Mouse (Mus musculus) left cerebral cortex, adult 18-20 months (tissue): ENCODE data around the gene Csmd2. TPM values are rescaled to one million over a fixed set of nuclear protein-coding genes. Genes with fewer than 3 reads are reported as not detected.

Experiments used
- DNase-seq, 2 experiments: peaks; one replicate each; pipeline ENCODE4 v3.0.0; 2021 to 2022; ENCODE audit warnings: low spot score in 2 of 2, mixed read lengths in 1 of 2
- total RNA-seq, 2 experiments: library from RNA; stranded (reverse); gene quantifications; 2 replicates each; pipeline ENCODE4 v1.2.3; 2021

Csmd2 gene
- total RNA-seq, 2 experiments from 2014 or later = 42.9 to 48.6 TPM

DNA sequence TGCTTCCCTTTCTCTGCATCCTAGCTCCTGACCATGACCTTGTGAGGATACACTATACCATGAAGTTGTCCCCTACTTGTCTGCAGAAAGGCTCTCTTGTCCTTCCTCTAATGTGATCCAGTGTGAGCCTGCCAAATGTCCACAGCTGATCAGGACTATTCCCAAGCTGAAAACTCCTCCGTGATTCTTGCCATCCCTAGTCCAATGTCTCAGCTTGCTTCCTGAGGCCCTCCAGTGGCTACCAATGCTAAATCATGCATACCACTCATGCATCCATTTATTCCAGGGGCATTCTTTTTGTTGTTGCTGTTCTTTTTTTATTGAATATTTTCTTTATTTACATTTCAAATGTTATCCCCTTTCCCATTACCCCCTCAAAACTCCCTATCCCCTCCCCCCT, 251.5 kb downstream of the Csmd2 start:
- no peak for DNase-seq

DNA sequence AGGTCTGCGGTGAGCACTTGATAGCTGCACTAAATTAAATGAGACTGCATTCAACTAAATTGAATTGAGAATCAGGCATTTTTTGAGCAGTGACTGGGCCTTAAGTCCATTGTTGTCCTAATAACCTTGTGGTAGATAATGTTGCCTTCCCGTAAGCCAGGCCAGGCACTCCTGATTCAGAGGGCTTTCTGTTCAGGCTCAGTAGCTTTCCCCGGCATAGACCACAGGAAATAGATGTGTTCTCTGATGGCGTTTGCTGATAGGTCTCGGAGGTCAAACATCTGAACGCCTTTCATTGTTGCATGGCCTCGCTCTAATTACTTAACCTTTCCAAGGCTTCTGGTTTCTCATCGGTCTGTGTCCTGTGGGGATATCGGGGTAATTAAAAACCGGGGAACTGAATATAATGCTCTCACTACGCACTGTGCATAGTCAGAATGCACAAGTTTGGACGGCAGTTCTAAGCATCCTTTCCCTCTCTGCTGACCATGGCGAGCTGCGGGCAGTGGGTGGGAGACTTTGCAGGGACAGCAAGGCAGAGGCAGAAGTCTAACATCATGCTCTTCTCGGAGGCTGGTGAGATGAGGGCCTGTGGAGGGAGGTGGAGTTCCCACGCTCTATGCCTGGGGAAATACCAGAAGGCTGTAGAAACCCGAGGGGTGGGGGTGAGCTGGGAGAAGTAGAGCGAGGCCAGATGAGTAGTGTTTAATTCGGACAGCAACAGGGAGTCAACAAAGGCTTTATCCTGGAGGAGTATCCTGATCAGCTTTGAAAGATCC, 253.6 kb downstream of the Csmd2 start:
- DNase-seq = peak in 1 of 2 experiments; percentile 37

DNA sequence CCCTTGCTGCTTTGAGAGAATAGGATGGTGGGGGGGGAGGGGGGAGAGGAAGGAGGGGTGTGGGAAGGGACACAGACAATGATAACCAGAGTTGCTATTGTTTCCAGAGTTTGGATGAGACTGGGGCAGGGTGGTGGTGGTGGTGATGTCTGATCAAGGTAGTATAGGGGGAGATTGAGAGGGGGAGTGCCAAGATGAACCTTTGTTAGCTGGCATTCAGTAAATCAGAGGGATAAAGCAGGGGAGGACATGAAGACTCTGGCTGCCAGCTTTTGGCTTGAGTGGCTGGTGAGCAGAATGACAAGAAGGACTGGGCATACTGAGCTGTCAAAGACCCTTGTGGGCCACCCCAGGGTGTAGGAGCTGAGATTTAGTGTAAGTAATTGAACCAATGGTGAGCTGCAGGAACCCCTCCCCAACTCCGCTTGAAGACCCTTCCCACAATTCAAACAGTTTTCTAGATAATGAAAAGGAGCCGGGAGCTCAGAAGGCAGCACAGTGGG, 254.2 kb downstream of the Csmd2 start:
- DNase-seq = no peak

DNA sequence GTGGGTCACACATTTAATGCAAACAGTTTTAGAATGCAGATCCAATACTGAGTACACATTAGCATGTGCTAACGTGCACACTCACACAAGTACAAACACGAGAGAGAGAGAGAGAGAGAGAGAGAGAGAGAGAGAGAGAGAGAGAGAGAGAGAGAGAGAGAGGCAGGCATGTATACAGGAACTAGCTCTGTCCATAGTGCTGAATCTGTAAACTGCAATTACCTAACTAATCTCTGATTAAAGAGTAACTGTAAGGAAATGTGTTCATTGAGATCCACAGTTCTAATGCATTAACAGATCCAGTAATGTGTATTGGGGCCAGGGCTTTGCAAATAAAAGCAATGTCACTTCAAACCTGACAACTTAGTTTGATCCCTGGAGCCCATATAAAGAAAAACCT, 257.5 kb downstream of the Csmd2 start:
- DNase-seq = no peak

DNA sequence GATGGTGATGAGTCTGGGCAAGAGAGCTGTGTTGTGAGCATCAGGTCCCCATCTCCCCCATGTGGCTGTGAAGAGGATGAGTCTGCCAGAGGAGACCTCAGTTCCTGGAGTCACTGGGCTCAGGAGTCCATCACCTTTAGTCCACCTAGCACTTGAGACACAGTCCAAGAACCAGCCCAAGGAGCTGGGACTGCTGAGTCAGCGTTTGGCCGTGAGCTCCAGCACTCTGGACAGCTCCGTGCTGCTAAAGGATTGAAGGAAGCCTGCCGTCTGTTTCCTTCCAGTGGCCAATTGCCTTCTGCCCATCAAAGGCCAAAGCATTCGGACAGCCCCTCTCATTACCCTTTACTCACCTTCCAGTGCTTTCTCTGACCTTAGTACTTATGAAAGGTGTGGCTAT, 261.0 kb downstream of the Csmd2 start:
- DNase-seq = no peak

DNA sequence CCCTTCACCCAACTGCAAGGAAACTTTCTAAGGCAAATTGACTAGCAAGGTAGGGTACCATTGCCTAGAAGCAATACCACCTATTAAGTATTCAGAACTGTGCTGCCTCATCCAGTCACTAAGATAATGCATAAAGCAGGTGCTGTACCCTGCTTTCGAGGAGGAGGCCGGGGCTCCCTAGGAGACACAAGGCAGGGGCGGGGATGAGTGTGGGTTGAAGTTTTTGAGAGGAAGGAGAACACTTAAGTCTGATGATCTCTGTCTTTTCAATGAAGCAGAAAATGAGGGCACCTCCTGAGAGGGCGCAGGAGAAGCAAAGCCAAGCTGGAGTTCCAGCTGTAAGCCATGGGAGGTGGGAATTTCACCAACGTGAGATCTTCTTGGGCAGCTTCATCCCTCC, 271.6 kb downstream of the Csmd2 start:
- peak in 1 of 2 experiments; percentile 32 for DNase-seq

DNA sequence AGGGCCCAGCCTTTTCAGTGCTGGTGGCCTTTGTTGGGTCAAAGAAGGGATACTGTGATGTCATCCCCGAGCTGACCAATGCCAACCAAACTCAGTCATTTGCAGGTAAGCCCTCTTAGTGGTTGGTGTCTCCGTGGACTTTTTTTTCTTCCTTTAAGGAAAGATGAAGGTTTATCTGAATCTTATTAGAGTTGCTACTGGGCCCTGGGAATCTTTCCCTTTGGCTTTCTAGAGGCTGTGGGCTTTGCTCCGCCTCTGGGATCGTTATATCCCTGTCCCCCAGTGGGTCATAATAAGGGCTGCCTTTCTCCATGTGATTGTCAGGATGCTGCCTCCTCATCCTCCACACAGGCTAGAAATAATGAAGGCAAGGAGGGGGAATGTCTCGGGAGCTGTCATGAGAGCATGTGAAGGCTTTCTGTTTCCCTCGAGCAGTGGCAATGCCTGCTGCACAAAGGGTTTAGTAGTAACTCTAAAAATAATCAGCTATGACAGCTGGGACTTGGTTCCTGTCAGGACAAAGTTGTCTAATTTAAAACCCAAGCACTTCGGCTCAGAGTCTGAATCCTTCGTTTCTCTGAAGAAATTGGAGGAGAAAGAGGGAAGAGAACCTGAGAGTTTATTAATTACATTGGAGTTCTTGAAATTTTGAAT, 273.4 kb downstream of the Csmd2 start, which contains the start of gene Hmgb4:
Gene Hmgb4, minus strand, starts transcription at position 51 of the 654 bp plus-strand sequence.
- DNase-seq = peak; percentile 20 to 25

DNA sequence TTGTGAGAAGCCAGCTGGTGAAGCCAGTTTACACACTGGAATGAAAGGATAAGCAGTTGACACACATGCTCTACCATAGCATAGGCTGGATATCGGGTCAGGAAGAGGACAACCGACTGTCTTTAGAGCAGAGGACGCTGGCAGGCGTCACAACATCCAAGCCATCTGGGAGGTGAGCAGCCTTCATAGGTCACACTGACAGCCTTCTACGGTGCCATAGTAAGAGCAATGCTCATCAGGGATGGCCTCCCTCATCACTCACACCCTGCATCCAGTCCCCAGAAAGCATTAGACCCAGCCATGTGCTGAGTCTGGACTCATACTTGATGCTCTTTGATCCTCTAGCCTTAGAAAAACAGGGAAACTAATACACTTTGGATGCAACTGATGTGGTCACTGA, 276.8 kb downstream of the Csmd2 start:
- no peak for DNase-seq

DNA sequence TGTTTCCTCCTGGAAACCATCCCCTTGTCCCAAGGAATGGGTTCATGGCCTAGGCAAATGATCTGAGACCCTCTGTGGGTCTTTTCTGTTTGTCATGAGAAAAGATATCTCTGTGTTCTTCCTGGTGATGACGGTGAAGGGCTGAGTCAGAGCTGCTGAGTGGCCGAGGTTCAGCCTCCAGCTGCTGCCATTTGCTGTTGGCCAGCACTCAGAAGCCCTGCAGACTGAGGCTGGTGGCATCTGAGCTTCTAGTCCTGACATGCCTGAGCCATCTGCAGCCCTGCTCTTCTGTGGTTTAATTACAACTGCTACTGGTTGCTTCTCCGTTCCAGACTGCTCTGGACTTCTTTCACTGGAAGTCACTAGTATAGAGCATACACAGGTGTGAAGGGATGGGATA, 277.7 kb downstream of the Csmd2 start:
- DNase-seq = no peak

DNA sequence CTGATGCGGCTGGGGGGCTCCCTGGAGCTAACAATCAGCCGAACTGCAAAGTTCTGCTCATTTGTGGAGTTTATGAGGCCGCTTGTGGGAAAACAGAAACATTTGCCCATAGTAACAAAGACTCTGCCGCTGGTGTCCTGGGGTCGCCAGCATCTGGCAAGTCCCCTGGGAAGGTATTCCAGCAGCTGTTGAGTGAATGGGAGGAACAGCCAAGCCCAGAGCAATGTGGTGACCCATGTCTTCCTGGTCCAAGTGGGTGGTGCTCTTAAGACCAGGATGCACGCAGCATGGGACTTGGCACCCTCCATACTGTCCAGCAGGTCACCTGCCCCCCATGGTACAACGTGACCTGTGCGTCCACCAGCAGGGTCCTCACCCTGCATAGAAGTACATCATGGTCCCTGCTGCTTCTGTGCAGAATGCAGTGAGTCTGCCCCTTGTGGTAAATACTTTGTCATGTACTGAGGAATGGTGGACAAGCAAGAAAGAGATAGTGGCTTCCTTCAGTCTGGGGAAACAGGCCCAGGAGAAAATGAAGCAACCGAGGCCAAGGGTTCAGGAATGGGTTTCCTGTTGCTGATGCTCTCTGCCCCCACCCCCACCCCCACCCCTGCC, 281.7 kb downstream of the Csmd2 start:
- DNase-seq = no peak

DNA sequence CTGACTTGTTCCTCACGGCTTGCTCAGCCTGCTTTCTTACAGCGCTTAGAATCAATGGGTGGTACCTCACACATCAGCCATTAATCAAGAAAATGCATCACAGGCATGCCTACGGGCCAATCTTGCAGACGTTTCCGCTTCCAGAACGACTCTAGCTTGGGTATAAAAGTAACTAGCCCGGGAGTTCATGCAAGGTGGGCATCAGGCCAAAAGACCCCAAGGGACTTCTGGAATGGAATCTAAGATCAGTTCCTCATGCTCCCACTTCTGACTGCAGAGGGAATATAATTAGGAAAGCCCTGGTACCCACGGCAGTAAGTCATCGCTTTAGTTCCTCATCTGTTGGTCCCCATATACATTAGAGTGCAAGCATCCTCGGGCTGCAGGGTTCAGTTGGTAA, 282.5 kb downstream of the Csmd2 start:
- no peak for DNase-seq

DNA sequence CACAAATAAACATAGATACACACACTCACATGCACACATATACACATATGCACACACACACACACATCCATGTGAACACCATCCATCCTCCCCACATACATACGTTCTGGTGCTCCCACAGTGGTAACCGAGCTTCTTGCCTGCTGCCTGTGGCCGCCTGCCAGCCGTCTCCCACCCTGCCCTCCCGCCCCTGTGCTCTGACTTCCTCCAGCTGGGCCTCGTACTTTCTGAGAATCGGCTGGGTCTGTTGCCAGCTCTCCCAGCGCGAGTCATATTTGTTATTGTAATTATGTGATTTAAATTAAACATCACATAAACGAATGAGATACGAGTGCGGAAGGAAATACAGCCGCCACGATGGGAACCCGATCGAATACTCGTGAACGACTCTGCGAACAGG, 283.3 kb downstream of the Csmd2 start:
- no peak for DNase-seq

DNA sequence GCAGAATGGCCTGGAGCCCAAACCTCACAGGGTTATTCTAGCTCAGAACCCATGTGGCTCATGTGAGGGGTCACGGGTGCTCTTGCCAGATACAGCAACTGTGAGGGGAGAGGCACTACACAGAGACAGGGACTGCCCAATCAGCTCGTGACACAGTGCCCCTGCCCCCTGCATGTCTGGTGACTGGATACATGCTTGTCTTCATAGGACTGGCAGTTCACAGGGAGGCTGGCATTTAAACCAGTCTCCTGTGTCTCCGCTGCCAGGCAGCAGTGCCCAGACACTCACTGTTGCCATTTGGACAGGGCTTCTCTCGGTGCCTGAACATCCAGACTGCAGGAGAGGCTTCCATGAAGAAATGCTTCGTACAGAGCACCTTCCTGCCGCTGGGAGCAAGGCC, 284.8 kb downstream of the Csmd2 start:
- DNase-seq = no peak

DNA sequence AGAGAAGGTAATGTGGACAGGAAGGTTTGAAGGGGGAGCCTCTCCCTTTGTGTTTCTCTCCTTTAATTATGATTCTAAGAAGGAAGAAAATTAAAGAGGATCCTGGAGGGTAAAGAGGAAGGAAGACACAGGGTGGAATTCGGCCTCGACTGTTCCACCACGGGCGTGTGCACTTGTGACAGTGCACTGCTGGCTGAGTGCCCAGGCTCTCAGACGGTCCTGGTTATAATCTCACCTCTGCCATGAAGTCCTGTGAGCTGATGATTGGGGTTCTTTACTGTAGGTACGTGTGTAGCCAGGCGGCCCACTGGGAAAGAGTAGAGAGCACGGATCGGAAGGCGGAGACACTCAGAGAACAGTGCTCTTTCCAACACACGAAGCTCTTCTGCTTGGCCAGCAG, 285.5 kb downstream of the Csmd2 start:
- DNase-seq = no peak

DNA sequence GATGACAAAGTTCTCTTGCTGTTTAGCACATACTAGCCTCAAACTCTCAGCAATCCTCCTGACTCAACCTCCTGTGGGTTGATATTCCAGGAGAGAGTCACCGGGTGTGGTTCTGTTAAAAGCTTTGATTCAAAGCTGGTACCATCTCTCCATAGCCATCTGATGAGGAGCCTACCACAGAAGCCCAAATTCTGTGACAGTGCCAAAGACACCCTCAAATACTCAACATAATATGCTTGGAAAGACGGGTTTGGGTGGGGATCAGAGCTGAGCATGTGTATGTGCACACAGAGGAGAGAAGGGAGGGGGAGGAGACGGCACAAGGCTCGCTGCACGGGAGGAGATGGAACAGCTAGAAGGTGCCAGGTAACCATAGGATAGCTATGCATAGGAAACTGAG, 287.5 kb downstream of the Csmd2 start:
- no peak for DNase-seq

DNA sequence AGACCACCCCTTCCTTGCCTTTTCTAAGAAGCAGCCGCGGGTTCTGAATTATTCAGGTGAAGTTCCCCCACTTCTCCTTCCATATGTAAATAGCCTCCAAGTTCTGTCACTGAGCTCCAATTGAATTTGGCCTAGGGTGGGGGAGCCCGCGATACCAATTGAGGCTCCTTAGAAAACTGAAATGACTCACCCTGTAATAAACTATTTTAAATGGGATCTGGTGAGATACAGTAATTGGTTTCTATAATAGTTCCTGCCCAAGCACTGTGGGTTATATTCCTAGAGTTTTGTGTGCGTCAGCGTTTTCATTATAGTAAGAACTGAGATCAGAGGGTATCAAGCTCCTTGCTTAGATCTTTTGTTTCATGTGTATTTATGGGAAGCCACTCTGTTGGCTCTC, 287.9 kb downstream of the Csmd2 start:
- DNase-seq = no peak

DNA sequence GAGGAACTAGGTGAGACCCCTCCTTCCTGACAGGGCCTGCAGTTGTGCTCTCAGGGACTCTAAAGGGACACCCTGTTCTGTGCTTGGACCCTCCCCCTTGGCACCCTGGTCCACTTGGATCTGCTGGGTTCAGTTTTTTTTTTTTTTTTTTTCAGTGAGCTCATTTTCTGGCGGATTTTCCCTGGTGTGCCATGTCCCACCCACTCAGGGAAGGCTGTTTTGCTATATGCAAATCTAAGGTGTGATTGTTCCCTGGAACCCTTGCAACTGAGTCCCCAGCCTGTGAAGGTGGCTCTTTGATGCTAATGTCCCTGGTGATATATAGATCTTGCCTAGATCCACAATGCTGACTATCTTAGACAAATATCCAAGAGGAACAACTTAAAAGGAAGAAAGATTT, 297.4 kb downstream of the Csmd2 start:
- peak in 1 of 2 experiments; percentile 16 for DNase-seq

DNA sequence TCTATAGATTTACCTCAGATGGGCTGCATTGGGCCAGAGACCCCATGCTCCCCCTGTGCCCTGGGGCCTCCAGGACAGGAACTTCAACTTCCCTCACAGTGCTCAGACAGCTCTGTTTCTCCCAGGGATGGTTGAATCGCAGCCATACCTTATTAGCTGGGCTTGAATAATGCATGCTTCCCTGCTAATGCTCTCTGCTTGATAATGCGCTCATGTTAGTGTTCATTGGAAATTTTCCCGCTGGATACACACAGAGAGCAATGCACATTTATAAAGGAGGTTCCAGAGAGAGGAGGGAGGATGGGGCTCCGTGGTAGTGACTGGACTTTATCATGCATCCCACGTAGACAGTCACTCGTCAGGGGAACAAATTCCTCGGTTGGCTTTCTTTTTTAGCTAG, 300.4 kb downstream of the Csmd2 start:
- no peak for DNase-seq

DNA sequence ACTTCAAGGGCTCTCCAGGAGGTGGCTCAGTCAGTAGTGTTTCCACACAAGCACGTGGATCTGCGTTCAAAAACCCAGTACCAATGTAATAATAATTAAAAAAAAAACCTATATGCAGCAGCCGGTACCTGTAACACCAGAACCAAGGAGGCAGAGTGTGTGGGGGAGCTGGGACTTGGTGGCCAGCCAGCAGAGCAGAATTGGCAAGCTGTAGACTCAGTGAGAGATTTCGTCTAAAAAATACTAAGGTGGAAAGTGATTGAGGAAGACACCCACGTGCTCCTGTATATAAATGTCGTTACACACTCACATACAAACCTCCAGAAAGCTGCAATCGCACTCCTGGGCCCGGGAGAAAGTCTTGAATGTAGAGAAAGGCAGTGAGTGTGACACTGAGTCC, 316.4 kb downstream of the Csmd2 start:
- DNase-seq = peak; percentile 63 to 72

DNA sequence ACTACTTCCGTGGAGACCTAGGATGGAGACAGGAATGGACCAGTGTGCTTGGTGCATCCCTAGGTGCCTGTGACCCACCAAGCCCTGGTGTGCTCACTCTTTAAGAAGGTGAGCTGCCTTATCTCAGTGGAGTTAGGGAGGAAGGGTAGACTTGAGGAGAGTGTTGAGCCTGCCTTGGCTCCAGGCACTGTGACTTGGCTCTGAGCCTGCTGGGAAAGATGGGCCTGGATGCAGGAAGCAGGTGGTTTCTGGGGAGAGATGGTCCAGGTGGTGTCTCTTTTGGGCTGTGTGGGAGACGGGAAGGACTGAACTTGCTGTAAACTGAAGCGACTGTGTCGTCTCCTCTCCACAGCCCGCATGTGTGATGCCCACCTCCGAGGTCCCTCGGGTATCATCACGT, 318.4 kb downstream of the Csmd2 start:
- DNase-seq = no peak

DNA sequence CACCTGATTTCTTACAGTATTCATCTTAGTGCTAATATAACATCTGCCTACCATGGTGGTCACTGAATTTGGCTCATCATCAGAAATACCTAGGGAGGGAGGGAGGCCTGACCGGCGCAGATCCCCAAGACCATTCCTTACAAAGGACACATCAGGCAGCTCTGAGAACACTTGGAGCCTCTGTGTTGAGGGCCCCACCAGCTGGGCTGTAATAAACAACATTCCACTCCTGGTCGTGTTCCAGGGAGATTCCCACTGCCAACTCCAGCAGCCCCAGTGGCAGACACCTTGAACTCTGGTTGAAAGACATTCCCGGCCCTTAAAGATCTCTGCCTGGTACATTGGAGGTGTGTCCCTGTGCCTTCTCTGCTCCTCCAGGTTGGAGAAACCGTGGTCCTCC, 327.7 kb downstream of the Csmd2 start:
- DNase-seq = no peak

DNA sequence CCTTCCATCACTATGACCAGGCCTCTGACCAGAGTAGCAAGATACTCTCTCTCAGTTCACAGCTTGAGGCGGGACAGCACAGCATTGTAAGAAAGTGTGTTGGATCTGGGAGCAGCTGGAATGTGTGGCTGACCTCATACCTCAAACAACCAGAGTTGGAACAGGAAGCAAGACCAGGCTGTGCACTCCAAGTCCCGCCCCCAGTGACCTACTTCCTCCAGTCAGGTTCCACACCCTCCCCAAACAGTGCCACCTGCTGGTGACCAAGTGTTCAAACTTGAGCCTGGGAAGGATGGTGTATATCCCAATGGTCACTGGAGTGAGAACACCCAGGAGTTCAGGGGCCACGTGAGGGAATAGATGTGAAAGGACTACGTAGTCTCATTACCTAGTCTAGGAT, 330.3 kb downstream of the Csmd2 start:
- DNase-seq = no peak
